Mouse (Mus musculus): ENCODE data around the gene Tarm1.

Gene Tarm1

DNA sequence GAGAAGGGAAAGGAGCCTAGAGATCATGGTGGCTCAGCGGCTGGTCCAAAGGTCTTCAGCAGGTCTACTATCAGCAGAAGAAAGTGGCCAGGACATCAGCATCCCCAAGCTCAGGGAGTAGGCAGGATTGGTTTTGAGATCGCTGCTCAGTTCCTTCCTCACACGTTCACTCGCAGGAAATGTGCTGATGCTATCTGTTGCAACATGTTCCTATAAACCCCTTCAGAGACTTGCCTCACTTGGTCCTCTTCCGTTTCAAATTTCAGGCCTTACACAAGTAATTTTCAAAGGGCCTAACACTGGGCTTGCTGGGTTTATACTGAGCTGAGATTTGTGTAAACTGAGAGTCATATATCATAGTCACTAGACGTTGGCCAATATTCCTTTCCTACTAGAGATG, at the start of gene Tarm1:
Gene Tarm1 (minus strand): TSS at position 186 of the 400 bp plus-strand sequence.
- DNase-seq (ENCODE audit: extremely low spot score) = no peak

- no peak for DNase-seq (ENCODE audit: extremely low spot score)
Observed at GRCm38 (mm10) chr7:3505913-3506312, 3.5 kb upstream of the Tarm1 start.

GRCm38 (mm10) chr7:3500406-3500805, 2.0 kb downstream of the Tarm1 start:
- DNase-seq (ENCODE audit: extremely low spot score) = no peak

- no peak for DNase-seq (ENCODE audit: extremely low spot score)
Observed at GRCm38 (mm10) chr7:3481948-3482608, 20.3 kb downstream of the Tarm1 start.

DNA sequence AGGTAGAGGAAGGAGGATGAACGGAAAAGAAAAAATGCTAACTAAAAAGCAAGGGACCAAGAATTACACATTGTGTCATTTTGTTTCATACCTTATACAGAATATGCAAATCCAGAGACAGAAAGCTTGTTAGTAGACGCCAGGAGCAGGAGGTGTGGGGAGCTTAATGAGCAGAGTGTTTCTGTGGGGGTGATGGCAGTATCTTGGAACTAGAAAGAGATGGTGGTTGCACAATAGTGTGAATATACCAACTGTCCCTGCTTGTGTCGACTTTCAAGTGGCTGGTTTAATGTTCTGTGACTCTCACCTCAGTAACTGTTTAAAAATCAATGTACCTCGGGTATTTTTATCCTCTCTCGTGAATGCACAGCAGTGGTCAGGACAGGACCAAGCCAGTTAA, 25.7 kb downstream of the Tarm1 start:
- no peak for DNase-seq (ENCODE audit: extremely low spot score)

DNA sequence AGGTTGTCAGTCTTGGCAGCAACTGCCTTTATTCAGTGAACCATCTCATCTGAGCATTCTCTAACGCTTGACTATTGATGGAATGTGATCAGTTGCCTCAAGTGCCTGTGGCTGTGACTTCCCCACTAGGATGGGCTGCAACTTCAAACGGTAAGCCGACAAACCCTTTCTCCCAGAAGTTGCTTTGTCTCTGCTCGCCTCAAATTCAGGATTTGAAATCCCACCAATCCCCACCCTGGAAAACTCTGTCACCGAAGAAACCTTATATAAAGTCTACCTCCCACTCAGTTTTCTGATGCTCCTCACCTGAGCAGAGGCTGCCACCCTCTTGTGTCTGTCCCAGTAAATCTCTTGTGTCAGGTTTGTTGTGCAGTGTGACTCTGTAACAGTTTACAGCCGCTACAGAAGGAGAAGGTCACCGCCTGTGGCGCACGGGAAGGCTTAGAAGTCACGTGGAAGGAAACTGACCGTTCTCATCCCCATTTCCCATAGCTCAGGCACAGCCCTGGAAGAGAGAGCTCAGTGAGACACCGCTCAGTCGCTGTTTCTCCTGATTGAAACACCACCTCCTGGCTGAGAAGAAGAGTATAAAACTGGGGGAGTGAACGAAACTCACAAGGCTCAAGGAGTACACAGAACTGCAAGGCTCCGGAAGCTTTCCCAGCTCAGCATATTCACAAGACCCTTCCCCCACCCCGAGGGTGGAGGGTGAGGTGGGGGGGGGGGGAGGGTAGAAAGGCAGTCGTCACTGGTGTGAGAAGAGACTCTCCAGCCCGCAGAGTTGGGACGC, 27.9 kb downstream of the Tarm1 start:
- peak; percentile 57 for DNase-seq (ENCODE audit: extremely low spot score)

GRCm38 (mm10) chr7:3472774-3473173, 29.6 kb downstream of the Tarm1 start:
- no peak for DNase-seq (ENCODE audit: extremely low spot score)

DNA sequence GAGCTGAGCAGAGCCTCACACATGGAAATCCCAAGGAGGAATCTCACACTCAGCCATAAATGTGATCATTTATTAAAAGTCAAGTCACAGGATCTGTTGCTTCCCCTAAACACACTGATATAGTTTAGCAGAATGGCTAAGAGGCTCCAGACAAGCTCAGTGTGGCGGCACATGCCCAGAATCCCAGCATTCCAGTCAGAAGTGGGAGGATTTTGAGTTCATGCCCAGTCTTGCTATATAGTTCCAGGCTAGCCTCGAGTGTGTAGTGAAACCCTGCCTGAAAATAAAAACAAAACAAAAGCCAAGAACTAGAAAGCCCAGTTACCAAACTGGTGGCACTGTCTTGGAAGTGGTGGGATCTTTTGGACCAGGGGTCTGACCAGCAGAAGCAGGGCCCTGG, 33.8 kb downstream of the Tarm1 start:
- no peak for DNase-seq (ENCODE audit: extremely low spot score)

GRCm38 (mm10) chr7:3463306-3463705, 39.1 kb downstream of the Tarm1 start:
- DNase-seq (ENCODE audit: extremely low spot score) = no peak

GRCm38 (mm10) chr7:3460261-3460660, 42.2 kb downstream of the Tarm1 start:
- no peak for DNase-seq (ENCODE audit: extremely low spot score)

- no peak for DNase-seq (ENCODE audit: extremely low spot score)
Observed at GRCm38 (mm10) chr7:3457841-3458217, 44.6 kb downstream of the Tarm1 start.

DNA sequence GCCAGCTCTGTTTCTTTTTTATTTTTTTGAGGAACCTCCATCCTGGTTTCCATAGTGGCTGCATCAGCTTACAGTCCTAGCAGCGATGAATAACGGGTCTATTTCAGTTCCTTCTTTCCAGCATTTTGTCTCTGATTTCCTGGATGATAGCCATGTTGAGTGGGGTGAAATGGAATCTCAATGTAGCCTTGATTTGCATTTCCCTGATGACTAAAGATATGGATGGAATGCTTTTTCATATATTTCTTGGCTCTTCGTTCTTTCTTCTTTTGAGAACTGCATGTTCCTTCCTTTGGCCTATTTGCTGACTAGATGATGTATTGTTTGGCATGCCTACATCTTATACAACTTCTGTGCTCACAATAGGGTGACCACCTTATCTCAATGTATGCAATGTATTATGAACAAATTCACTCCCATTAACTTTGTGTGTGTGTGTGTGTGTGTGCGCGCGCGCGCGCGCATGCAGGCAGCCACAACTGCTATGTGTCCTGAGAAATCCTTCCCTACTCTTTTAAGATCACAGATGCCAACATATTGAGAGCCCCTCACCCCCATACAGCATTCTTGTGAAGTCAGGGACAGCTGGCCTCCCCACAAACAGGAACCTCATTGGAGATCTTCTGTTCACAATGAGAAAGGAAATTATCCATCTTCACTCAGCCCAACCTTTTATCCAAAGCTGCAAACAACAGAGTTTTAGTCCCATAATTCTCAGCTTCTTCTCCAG, 45.1 kb downstream of the Tarm1 start:
- no peak for DNase-seq (ENCODE audit: extremely low spot score)

DNA sequence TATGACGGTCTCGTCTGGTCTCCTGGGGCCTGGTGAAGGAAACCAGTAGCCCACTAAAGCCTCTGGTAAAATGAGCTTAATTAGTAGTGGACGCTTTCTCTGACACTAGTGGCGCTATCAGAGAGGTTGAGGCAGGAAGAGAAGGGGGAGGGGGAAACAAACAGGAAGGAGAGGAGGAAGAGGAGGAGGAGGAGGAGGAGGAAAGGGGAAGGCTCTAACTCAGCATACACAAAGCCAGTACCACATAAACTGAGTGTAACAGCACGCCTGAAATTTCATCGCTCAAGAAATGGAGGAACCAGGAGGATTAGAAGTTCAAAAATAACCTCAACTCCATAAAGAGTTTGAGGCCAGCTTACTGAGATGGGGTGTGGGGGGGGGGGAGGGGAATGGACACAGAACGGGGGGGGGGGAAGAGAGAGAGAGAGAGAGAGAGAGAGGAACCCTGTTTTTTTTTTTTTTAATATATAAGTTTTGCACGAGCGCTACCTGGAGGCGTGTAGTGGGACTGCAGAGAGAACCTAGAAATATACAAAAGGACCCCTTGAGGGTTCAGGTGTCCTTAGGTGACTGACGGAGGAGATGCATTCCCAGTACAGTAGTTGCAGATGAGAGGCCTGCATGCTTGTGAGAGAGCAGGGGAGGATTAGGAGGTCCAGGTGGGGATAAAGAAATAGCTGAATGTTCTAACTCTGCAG, 48.8 kb downstream of the Tarm1 start:
- no peak for DNase-seq (ENCODE audit: extremely low spot score)

DNA sequence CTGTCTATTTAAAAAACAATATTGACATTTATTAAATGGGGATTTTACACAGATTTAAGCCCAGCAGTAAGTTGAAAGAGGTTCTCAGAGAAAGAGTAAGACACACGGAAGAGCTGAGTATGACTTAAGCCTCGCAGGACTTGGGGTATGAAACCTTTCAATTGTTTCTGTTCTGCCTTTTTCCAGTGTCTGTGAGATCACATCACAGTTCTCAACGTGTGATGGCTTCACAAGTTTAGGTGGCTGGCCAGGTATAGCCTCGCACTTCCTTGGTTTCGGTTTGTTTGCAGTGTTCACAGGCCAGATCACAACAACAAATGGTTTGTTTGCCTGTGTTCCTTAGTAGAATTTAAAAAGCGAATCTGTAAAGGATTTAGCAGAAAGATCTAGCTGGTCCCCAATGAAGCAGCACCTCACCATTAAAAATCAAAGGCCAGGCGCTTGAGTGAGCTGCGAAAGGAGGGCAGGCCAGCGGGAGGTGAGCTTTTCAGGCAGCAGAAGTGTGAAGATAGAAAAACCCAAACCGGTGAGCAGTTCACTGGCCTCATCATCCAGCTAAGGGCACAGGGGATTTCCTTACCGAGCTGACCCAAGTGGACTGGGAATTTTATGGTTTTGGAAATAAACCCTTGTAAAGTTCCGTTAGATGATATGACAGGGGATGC, 49.5 kb downstream of the Tarm1 start:
- no peak for DNase-seq (ENCODE audit: extremely low spot score)

DNA sequence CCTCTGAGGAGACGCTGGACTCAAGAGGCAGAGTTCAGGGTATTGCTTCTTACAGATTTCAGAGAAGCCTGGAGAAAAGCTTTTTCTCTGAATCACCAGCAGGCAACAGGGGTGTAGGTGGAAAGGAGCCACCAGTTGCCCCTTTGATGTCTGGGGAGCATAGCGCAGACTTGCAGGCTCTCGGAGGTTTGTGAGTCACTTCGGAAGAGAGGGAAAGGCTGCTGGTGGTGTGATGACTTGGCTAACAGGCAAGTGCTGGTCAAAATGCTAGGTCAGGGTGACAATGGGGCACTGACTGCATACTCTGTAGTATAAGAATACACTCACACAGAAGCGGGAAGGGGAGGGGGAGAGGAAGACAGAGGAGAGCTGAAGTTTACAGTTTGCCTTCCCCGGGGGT, 51.3 kb downstream of the Tarm1 start:
- no peak for DNase-seq (ENCODE audit: extremely low spot score)

DNA sequence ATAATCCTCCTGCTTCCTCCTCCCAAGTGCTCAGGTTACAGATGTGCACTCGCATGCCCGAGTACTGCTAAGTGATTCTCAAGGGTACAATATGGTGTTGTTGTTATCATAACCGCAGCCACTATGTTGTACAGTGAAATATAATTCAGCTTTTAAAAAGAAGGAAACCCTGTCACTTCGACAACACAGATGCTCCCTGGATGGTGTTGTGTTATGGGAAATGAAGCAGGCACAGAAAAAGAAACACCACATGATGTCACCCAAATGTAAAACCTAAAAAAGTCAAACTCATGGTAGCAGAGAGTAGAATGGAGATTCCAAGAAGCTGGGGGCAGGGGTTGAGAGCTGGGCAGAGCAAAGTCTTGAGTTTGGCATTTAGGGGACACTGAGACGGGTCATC, 51.8 kb downstream of the Tarm1 start:
- no peak for DNase-seq (ENCODE audit: extremely low spot score)

DNA sequence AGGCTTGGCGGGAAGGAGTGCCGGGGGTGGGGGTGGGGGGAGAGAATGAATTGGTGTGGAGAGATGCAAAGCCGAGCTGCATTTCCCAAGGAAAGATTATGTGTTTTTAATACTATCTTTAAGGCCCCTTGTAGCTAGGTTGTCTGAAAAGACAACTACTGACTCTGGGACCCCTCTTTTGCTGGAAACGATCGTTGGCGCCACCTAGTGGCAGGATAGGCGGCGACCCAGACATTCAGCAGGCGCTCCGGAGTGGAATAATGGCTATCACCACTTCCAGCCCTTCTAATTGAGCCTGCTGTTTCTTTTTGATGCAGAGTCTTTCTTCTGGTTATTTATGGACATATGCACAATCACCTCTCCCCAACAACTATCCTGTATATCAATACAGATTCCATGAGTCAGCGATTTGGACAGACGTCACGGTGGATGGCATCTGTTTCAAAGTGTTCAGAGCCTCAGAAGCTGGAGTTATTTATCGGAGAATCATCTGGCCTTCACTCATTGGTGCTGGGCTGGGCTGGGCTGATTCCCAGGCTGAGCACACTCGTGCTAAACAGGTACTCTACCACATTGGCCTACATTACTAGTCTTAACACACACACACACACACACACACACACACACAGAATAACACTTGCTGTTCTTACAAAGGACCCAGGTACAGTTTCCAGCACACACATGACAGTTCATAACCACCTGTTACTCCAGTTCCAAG, 53.5 kb downstream of the Tarm1 start:
- peak; percentile 73 for DNase-seq (ENCODE audit: extremely low spot score)

DNA sequence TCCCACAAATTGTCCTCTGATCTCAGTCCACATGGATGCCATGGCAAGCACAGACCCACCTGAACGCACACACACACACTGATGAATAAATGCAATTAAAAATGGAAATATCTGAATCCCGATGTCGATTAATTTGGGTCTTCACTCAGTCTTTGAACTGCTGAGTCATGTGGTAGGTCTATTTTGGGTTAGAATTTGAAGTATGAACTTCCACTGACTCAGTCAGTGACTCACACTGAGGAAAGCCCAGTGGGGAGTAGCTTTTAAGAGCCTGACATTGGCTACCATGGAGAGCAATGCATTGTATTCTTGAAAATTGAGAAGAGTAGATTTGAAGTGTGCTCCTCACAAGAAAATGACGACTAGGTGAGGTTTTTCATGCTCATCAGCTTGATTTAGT, 55.4 kb downstream of the Tarm1 start:
- DNase-seq (ENCODE audit: extremely low spot score) = no peak

DNA sequence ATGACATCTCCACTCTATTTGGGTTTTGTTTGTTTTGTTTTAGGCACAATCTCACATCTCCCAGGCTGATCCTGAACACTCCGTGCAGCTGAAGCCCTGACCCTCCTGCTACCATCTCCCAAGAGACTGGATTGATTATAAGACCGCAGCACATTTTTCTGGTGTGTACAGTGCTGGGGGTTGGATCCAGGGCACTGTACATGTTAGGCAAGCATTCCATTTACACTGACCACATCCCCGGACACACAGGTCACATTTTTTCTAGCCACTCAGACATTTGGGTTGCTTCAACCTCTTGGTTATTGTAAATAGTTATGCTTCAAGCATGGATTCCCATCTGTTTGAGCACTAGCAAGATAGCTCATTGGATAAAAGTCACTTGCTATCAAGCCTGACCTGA, 55.8 kb downstream of the Tarm1 start:
- no peak for DNase-seq (ENCODE audit: extremely low spot score)

- DNase-seq (ENCODE audit: extremely low spot score) = no peak
Observed at GRCm38 (mm10) chr7:3444678-3445077, 57.7 kb downstream of the Tarm1 start.

DNA sequence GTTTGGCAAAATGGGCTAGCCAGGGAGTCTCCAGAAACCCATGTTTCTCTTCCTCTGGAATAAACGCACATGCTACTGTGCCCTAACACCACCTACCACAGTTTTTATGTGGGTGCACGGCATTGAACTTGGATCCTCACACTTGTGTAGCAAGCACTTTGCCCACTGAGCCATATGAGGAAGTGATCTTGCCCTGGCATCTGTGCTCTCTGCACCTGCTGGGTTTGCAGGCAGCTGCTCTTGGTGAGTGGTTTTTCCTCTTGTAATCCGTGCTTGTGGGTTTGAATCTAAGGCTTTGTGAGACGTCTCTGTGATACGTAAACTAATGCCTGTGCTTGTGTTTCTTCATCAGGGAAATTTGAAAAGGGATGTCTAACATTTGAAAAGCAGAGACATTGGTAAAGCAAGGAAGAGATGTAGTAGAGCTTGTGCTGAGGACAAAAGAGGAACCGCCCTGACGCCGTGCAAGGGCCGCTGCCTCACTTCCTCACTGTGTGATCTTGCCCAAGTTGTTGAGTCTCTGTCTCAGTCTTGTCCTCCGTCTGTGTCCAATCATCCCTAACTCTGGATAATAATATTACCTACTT, 59.9 kb downstream of the Tarm1 start:
- DNase-seq (ENCODE audit: extremely low spot score) = no peak

All from embryo, embryonic 9.5 days (tissue).